Mouse (Mus musculus): ENCODE measurements around the gene Map3k14. TPM values are rescaled to one million over a fixed set of nuclear protein-coding genes. Genes with fewer than 3 reads are reported as not detected.
"Not testable (repeated sequence)": the region's sequence is repeated elsewhere in the genome, so short reads cannot be mapped to it uniquely, and the experiment has no call there.

Map3k14 gene
- 10 to 100 TPM in 1 of 2 experiments, 1 to 10 TPM in 1; 9.2 to 10.5 TPM for total RNA-seq (2021)
- long read RNA-seq, experiment 1, full-length matches to known transcripts: 5 of 9 reads
- long read RNA-seq, experiment 1, partial matches to known transcripts: 4 of 9 reads
- long read RNA-seq, experiment 1, other reads (novel, unspliced or antisense): 0 of 9 reads
- long read RNA-seq, experiment 2, full-length matches to known transcripts: 3 of 13 reads
- long read RNA-seq, experiment 2, partial matches to known transcripts: 9 of 13 reads
- long read RNA-seq, experiment 2, other reads (novel, unspliced or antisense): 1 of 13 reads

- DNase-seq (ENCODE audit: low spot score in 2 of 2): peak; percentile 100
Observed at GRCm38 (mm10) chr11:103267346-103268219, at the start of gene Map3k14. Gene Map3k14 (minus strand): TSS chr11:103267472.

DNA sequence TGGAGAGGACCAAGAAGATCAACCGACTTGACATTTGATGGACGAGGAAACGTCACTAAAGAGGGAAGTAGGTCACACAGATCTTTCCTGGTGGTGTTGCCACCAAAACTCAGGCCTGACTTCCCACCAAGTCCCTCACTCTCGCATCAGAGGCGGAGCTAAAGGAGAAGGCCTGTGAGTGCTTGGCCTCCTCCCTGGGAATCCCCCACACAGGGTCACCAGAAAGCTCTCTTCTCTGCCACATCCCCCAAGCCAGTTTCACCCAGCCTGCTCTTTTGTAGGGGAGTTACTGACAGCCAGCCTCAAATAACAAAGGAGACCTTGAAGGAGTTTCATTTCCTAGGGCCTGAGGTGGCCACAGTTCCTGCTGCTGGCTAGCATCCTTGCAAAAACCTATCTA is 48.1 kb upstream of the Map3k14 start:
- no peak for DNase-seq (ENCODE audit: low spot score in 2 of 2)

DNA sequence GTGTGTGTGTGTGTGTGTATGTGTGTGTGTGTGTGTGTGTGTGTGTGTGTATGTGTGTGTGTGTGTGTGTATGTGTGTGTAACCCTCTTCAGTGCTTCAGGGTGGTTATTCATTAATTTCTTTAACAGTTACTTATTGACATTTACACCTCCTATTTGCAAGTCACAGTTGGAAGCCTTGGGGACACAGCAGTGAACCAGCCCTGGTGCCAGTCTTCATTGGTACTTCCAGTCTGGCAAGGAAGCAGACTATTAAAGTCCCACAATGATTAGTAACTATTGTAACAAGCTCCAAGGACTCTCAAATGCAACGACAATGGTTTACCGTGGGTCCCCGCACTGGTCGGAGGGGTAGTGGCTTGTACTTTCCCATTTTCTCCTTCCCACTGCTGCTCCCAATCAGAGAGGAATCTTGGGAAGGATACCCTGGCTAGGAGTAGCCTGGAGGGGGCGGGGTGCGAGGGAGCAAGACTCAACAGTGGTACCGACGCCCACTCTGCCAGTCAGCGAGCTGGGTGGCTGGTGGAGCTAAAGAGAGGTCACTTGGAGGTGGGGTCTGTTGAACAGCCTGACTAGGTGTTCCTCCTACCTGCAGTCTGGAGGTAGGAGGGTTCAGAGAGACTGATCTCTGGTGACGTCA is 47.6 kb upstream of the Map3k14 start:
- DNase-seq (ENCODE audit: low spot score in 2 of 2): no peak

DNA sequence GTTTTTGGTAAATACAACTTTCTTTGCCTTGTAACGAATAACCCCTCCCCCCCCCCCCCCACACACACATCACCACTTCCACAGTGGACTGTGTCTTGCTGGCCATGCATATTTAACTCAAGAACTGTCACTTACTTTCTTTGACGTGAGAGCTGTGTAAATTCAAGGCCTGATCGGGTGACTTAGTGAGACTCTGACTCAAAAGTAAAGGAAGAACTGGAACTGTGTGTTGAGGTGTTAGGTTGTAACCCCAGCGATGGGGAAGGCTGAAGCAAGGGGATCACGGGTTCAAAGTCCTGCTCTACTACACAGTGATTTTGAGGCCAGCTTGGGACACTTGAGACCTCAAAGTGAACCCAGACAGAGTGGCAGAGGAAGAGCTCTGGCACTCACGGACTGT is 46.3 kb upstream of the Map3k14 start:
- DNase-seq (ENCODE audit: low spot score in 2 of 2): no peak

DNA sequence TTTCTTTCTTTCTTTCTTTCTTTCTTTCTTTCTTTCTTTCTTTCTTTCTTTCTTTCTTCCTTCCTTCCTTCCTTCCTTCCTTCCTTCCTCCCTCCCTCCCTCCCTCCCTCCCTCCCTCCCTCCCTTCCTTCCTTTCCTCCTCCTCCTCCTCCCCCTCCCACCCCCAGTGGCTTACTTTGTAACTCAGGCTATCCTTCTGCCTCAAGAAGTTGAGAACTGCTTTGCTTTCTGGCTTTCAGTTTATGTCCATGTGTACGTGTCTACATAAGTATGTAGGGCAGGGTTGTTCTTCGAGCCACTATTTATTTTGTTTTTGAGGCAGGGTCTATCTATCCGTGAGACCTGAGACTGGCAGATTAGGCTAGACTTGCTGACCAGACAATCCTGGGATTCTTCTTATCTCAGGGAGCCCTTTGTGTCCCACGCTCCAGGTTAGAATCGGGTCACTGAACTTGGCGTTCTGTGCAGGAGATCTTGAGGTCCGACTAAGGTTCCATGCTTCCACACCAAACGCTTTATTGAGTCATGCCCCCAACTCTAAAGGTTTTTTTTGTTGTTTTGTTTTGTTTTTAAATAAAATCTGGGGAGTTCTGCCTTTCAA is 45.5 kb upstream of the Map3k14 start:
- no peak for DNase-seq (ENCODE audit: low spot score in 2 of 2)

- peak; percentile 73 to 77 for DNase-seq (ENCODE audit: low spot score in 2 of 2)
Observed at GRCm38 (mm10) chr11:103311960-103312611, 44.8 kb upstream of the Map3k14 start.

DNA sequence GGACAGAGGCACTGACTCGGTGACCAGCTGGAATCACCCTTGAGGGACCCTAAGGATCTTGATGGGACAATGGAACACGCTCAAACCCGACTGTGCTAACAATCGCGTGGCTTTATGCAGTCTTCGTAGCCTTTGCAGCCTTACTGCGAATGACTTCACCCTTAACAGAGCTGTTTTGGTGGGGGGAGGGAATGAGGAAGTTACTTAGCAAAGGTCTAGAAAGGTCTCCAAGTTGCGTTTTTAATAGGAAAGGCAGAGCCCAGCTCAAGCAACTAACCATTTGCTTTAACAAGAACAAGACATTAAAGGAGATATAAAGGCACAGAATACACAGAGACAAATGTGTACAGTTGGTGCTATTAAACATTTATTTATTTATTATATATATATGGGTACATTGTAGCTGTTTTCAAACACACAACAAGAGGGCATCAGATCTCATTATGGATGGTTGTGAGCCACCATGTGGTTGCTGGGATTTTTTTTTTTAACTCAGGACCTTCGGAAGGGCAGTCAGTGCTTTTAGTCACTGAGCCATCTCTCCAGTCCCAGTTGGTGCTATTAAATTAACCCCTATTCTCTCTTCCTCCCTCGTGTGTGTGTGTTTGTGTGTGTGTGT is 42.8 kb upstream of the Map3k14 start:
- no peak for DNase-seq (ENCODE audit: low spot score in 2 of 2)

GRCm38 (mm10) chr11:103307910-103308309 is 40.6 kb upstream of the Map3k14 start:
- DNase-seq (ENCODE audit: low spot score in 2 of 2): peak in 1 of 2 experiments; percentile 40

GRCm38 (mm10) chr11:103304525-103304924 is 37.3 kb upstream of the Map3k14 start:
- DNase-seq (ENCODE audit: low spot score in 2 of 2): no peak

DNA sequence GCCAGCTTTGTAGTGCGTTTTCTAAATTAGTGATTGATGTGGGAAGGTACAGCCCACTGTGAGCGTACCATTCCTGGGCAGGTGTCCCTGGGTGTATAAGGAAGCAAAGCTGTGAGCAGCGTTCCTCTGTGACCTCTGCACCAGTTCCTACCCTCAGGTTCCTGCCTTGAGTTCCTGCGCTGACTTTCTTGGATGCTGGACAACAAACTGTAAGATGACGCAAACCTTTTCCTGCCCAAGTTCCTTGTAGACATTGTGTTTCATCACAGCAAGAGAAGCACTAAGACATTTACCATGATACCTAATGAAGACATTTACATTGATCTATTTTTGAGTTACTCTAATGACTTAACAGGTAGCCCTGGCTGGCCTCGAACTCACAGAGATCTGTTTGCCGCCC is 27.5 kb upstream of the Map3k14 start:
- DNase-seq (ENCODE audit: low spot score in 2 of 2): no peak

DNA sequence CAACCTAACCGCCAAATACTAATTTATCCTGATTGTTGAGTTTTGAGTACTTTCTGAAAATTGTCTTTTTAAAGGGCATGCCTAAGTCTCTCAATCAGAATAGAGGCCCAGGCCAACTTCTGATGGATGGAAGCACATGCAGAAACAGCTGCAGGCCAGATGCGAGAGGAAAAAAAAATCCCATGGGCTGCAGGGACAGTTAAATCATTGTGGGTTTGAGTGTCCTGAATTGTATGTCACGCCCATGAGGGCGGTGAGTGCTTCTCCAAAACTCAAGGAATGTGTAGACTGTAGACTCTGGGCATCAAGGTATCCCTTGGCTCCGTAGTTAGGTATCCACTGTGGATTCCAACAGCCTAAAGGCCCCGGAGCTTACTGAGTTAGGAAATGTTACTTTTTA is 26.8 kb upstream of the Map3k14 start:
- no peak for DNase-seq (ENCODE audit: low spot score in 2 of 2)

GRCm38 (mm10) chr11:103292890-103293287 is 25.6 kb upstream of the Map3k14 start:
- DNase-seq (ENCODE audit: low spot score in 2 of 2): no peak

- no peak for DNase-seq (ENCODE audit: low spot score in 2 of 2)
Observed at GRCm38 (mm10) chr11:103292152-103292889, 25.0 kb upstream of the Map3k14 start.

DNA sequence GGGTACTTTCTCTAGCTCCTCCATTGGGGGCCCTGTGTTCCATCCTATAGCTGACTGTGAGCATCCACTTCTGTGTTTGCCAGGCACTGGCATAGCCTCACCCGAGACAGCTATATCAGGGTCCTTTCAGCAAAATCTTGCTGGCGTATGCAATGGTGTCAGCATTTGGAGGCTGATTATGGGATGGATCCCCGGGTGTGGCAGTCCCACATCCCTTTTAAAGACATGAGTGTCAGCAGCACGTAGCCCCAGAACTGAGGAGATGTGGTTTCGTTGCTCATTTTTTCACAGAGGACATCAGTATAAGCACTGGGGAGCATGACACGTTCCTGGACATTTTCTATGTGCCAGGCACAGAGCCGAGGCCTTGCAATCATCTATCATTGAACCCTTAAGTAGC is 23.6 kb upstream of the Map3k14 start:
- DNase-seq (ENCODE audit: low spot score in 2 of 2): not testable (repeated sequence)

DNA sequence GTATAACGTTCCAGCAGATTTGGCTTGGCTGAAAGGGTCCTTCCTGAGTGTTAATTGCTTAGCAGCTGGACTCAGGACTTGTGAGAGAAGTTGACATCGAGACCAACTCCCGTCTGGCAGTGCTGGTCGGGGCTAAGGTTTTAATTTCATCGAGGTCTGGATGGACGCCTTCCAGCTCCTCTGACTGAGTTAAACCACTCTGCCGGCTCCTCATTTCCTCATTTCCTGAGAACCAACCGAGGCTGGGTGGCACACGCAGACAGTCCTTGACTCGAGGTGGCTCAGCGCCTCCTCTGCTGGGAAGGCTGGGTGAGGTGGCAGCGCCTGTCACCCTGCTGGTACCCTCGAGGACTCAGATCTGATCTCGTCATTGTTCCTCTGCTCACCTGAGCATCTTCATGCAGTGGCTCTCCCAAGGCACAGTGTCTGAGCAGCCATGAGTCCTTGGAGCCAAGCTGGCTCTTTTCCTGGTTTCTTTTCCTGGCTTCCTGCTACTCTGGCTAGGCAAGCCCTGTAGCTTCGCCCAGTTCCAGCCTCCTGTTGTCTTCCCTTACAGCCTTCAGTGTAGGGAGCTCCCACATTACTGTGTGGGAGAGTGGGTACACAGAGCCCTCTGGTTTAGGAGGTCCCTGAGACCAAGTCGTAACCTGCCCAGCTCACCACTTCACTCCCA is 21.2 kb upstream of the Map3k14 start:
- no peak for DNase-seq (ENCODE audit: low spot score in 2 of 2)

GRCm38 (mm10) chr11:103286910-103287309 is 19.6 kb upstream of the Map3k14 start:
- no peak for DNase-seq (ENCODE audit: low spot score in 2 of 2)

DNA sequence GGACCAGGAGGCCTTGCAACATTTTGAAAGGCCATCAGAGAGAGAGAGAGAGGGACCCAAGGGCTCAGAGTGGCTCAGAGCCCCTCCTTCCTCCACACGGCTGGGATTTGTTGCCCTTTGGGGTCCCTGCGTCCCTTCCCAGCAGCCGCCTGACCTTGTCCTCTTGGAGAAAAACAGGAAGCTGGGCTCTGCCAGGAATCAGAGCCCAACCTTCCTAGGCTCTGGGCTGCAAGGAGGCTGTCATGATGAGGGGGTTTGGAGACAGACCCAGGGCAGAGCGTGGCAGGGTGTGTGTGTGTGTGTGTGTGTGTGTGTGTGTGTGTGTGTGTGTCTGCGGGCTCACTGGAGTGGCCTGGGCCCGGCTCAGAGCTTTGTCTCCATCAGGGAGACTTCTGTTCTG is 18.7 kb upstream of the Map3k14 start:
- DNase-seq (ENCODE audit: low spot score in 2 of 2): no peak

- DNase-seq (ENCODE audit: low spot score in 2 of 2): no peak
Observed at GRCm38 (mm10) chr11:103285276-103285675, 18.0 kb upstream of the Map3k14 start.

GRCm38 (mm10) chr11:103281784-103282183 is 14.5 kb upstream of the Map3k14 start:
- no peak for DNase-seq (ENCODE audit: low spot score in 2 of 2)
